Mouse (Mus musculus) liver, embryonic 14.5 days (tissue): Measurements from ENCODE around the gene Gm28053.

ENCODE experiments used
- CTCF ChIP-seq: IDR thresholded peaks from 2 replicates; pipeline ENCODE4 v1.5.1; 2016; ENCODE audit warnings: antibody characterized with exemption, low read depth, control low read depth
- EP300 ChIP-seq: IDR thresholded peaks from 2 replicates; pipeline ENCODE4 v1.6.1; 2016; ENCODE audit warnings: antibody characterized with exemption, low read depth

DNA sequence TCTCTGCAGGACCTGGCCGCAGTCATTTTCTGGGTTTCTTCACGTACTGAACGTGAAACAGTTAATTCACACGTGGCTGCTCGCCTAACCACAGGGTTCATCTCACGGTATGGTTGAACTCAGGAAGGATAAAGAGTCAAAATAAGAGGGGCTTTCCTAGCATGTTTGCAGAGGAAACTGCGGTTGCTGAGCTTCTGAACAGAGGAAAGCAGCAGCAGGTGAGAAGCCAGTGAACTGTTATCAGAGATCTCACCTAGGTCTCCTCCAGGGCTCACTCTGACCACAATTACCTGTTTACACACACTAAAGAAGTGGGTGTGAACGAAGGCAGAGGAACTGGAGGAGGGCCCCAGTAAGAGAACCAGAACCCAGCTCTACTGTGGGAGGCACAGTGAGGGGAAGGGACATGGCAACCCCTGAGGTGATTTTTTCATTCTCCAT, 14.5 kb downstream of the Gm28053 start:
- TF ChIP-seq CTCF = no peak
- TF ChIP-seq EP300 = no peak
